Mouse (Mus musculus): ENCODE data around the gene Phyhipl. TPM values are rescaled to one million over a fixed set of nuclear protein-coding genes. Genes with fewer than 3 reads are reported as not detected.

The Phyhipl gene
- total and polyA plus RNA-seq, 2 experiments from 2014 or later, result 55.5 to 287 TPM

GRCm38 (mm10) chr10:70534571-70534970 is 121.2 kb downstream of the Phyhipl start:
- H3K9me3 ChIP-seq (ENCODE audit: low read length), result no peaks in the 10 kb centered on the region
- WGBS, result 96% methylated on average over 10 of the region's 10 CpGs
- TF ChIP-seq CTCF (IDR thresholded peaks at IDR 0.05; ENCODE audit: low read depth), result no peak
- H3K27me3 ChIP-seq (ENCODE audit: insufficient read depth, low read length), result no peaks in the 10 kb centered on the region
- peaks cover 25% of the 10 kb centered on the region for H3K36me3 ChIP-seq (ENCODE audit: insufficient read depth, low read length)
- H3K4me3 ChIP-seq (ENCODE audit: low read length), result no peak overlapping the region
- ATAC-seq (no peak), DNase-seq (ENCODE audit: low spot score) (no peak)
- no peak overlapping the region for H3K27ac ChIP-seq
- H3K4me1 ChIP-seq (ENCODE audit: insufficient read depth, low read length), result peaks cover 3% of the 10 kb centered on the region; the same call in 1 of the 2 replicates
- H3K9ac ChIP-seq (replicated peaks; ENCODE audit: low read length), result no peak overlapping the region
- H3K4me2 ChIP-seq (ENCODE audit: low read depth, low read length), result no peak overlapping the region

DNA sequence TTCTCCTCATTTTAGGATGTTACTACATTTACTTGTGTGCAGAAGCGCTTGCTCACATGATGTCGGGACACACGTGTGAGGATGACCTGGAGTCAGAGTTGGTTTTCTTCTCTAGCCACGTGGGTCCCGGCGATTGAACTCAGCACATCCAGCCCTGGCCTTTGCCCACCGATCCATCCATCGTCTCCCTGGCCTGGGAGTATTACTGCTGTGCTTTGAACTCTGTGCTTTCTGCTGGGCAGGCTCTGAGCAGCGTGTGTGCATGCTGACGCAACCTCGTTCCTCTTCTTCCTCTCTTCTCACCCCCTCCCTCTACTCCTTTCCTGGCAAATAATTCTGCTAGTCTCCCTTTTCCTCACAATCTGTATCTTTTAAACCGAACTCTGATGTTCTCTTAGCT is 121.8 kb downstream of the Phyhipl start:
- H3K4me2 ChIP-seq (ENCODE audit: low read depth, low read length), result no peak overlapping the region
- no peaks in the 10 kb centered on the region for H3K27me3 ChIP-seq (ENCODE audit: insufficient read depth, low read length)
- H3K9me3 ChIP-seq (ENCODE audit: low read length), result no peaks in the 10 kb centered on the region
- 86% methylated on average over 12 of the region's 12 CpGs for WGBS
- H3K4me1 ChIP-seq (ENCODE audit: insufficient read depth, low read length), result peaks cover 3% of the 10 kb centered on the region; the same call in 1 of the 2 replicates
- no peak for TF ChIP-seq CTCF (IDR thresholded peaks at IDR 0.05; ENCODE audit: low read depth)
- no peak overlapping the region for H3K27ac ChIP-seq
- H3K9ac ChIP-seq (replicated peaks; ENCODE audit: low read length), result no peak overlapping the region
- H3K36me3 ChIP-seq (ENCODE audit: insufficient read depth, low read length), result peaks cover 22% of the 10 kb centered on the region
- ATAC-seq, result no peak
- DNase-seq (ENCODE audit: low spot score), result no peak
- no peak overlapping the region for H3K4me3 ChIP-seq (ENCODE audit: low read length)

DNA sequence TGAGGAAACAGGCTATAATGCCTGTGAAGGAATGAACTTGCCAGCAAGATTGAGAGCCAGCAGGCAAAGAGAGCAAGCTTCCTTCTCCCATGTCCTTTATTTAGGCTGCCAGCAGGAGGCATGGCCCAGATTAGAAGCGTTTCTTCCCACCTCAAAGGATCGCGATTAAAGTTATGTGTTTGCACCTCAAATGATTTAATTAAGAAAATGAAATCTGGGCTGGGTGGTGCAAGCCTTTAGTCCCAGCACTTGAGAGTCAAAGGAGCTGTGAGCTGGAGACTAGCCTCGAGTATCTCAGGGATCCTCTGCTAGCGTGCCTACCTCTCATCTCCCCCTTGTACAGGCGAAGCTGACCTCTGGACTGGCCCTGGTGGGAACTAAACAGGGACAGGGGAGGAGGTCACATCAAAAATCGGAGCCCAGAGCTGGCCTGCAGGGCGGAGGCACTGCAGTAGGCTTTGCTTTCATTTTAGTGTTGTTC is 122.4 kb downstream of the Phyhipl start:
- Histone ChIP-seq H3K27ac (no peak overlapping the region), H3K4me2 (ENCODE audit: low read depth, low read length) (no peak overlapping the region), H3K27me3 (ENCODE audit: insufficient read depth, low read length) (no peaks in the 10 kb centered on the region), H3K4me3 (ENCODE audit: low read length) (no peak overlapping the region), H3K36me3 (ENCODE audit: insufficient read depth, low read length) (peaks cover 17% of the 10 kb centered on the region), H3K9ac (replicated peaks; ENCODE audit: low read length) (no peak overlapping the region), H3K9me3 (ENCODE audit: low read length) (no peaks in the 10 kb centered on the region), H3K4me1 (ENCODE audit: insufficient read depth, low read length) (peaks cover 3% of the 10 kb centered on the region; the same call in 1 of the 2 replicates)
- ATAC-seq (no peak), DNase-seq (ENCODE audit: low spot score) (peak; percentile 24)
- peak; percentile 33; the same call in 1 of the 2 replicates for TF ChIP-seq CTCF (IDR thresholded peaks at IDR 0.05; ENCODE audit: low read depth)
- WGBS, result 56% methylated on average over 8 of the region's 8 CpGs

DNA sequence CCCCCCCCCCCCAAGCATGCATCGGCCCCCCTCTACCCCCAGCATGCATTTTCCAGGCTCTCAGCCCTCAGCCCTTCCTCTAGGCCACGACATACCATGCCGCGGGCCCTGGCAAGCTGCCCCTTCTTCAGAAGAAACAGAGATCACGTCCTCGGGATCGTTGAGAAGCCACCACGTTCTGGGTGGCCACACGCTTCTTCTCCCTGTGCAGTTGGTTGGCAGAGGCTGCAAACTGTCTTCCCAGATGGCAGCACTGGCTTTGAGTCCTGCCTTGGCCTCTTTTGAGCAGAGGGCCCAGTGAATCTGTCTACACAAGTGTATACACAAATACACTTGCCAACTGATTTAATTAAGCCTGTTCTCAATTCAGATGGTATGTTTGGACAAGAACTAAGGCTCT is 123.5 kb downstream of the Phyhipl start:
- WGBS, result 55% methylated on average over 9 of the region's 9 CpGs
- H3K27ac ChIP-seq, result peak overlapping the region; percentile 45; the same call in 1 of the 2 replicates
- DNase-seq (ENCODE audit: low spot score), result peak; percentile 73

GRCm38 (mm10) chr10:70530185-70530823 is 125.5 kb downstream of the Phyhipl start:
- WGBS, result 78% methylated on average over 12 of the region's 12 CpGs
- H3K9ac ChIP-seq (replicated peaks; ENCODE audit: low read length), result no peak overlapping the region
- DNase-seq (ENCODE audit: low spot score), result no peak

More for the DNA sequence above, 123.5 kb downstream of the Phyhipl start:
- TF ChIP-seq CTCF (IDR thresholded peaks at IDR 0.05; ENCODE audit: low read depth), result no peak
- Histone ChIP-seq H3K4me1 (ENCODE audit: insufficient read depth, low read length) (peaks cover 3% of the 10 kb centered on the region; the same call in 1 of the 2 replicates), H3K9me3 (ENCODE audit: low read length) (no peaks in the 10 kb centered on the region), H3K36me3 (ENCODE audit: insufficient read depth, low read length) (peaks cover 10% of the 10 kb centered on the region; the same call in 1 of the 2 replicates), H3K27me3 (ENCODE audit: insufficient read depth, low read length) (no peaks in the 10 kb centered on the region), H3K4me2 (ENCODE audit: low read depth, low read length) (no peak overlapping the region), H3K9ac (replicated peaks; ENCODE audit: low read length) (no peak overlapping the region), H3K4me3 (ENCODE audit: low read length) (no peak overlapping the region)
- ATAC-seq, result peak; percentile 74

GRCm38 (mm10) chr10:70521379-70521778 is 134.4 kb downstream of the Phyhipl start:
- WGBS, result 33% methylated on average over 5 of the region's 5 CpGs

More at GRCm38 (mm10) chr10:70530185-70530823, 125.5 kb downstream of the Phyhipl start:
- 0 out of 2 replicates have a peak, but pooled peaks cover 3% of the 10 kb centered on the region for H3K9me3 ChIP-seq (ENCODE audit: low read length)
- ATAC-seq, result no peak
- H3K27ac ChIP-seq, result no peak overlapping the region
- H3K4me3 ChIP-seq (ENCODE audit: low read length), result no peak overlapping the region
- no peak overlapping the region for H3K4me2 ChIP-seq (ENCODE audit: low read depth, low read length)
- H3K4me1 ChIP-seq (ENCODE audit: insufficient read depth, low read length), result peaks cover 3% of the 10 kb centered on the region; the same call in 1 of the 2 replicates
- peaks cover under 1% of the 10 kb centered on the region; the same call in 1 of the 2 replicates for H3K36me3 ChIP-seq (ENCODE audit: insufficient read depth, low read length)
- no peak for TF ChIP-seq CTCF (IDR thresholded peaks at IDR 0.05; ENCODE audit: low read depth)
- no peaks in the 10 kb centered on the region for H3K27me3 ChIP-seq (ENCODE audit: insufficient read depth, low read length)

More at GRCm38 (mm10) chr10:70521379-70521778, 134.4 kb downstream of the Phyhipl start:
- Histone ChIP-seq H3K4me2 (ENCODE audit: low read depth, low read length) (peak overlapping the region; percentile 76), H3K27me3 (ENCODE audit: insufficient read depth, low read length) (no peaks in the 10 kb centered on the region), H3K36me3 (ENCODE audit: insufficient read depth, low read length) (no peaks in the 10 kb centered on the region; the same call in 1 of the 2 replicates), H3K9me3 (ENCODE audit: low read length) (0 out of 2 replicates have a peak, but pooled peaks cover 3% of the 10 kb centered on the region), H3K27ac (peak overlapping the region; percentile 68; the same call in 1 of the 2 replicates), H3K9ac (replicated peaks; ENCODE audit: low read length) (peak overlapping the region; percentile 37; the same call in 1 of the 2 replicates), H3K4me1 (ENCODE audit: insufficient read depth, low read length) (peaks cover 8% of the 10 kb centered on the region; the same call in 1 of the 2 replicates), H3K4me3 (ENCODE audit: low read length) (peak overlapping the region; percentile 40)
- no peak for TF ChIP-seq CTCF (IDR thresholded peaks at IDR 0.05; ENCODE audit: low read depth)
- no peak for ATAC-seq
- peak; percentile 20 for DNase-seq (ENCODE audit: low spot score)
